Mouse (Mus musculus) left cerebral cortex, postnatal 14 days (tissue): ENCODE results near the gene Tas2r143. TPM values are rescaled to one million over a fixed set of nuclear protein-coding genes. Genes with fewer than 3 reads are reported as not detected.

Experiments
- total RNA-seq, 2 experiments: library from RNA; stranded (reverse); gene quantifications; 2 replicates each; pipeline ENCODE4 v1.2.3; 2021

The Tas2r143 gene
- total RNA-seq, 2 experiments from 2014 or later, result not detected

Other genes with a start within 250 kb of the Tas2r143 start
- gene Tas2r144, start 184.9 kb upstream of the Tas2r143 start, total RNA-seq, result not detected
- 1 to 10 TPM; 7.1 to 7.6 TPM for gene Gstk1, start 154.3 kb upstream of the Tas2r143 start, total RNA-seq
- gene Tmem139, start 138.3 kb upstream of the Tas2r143 start, total RNA-seq, result not detected
- 10 to 100 TPM; 20.6 to 22.3 TPM for gene Casp2, start 135.3 kb upstream of the Tas2r143 start, total RNA-seq
- 1 to 10 TPM; 3.2 to 4.4 TPM for gene Clcn1, start 113.6 kb upstream of the Tas2r143 start, total RNA-seq
- 100 to 1,000 TPM; 118 to 121 TPM for gene Fam131b, start 75.6 kb upstream of the Tas2r143 start, total RNA-seq
- gene Zyx, start 50.6 kb upstream of the Tas2r143 start, total RNA-seq, result 10 to 100 TPM; 51.8 to 60.0 TPM
- under 1 TPM; 0.22 to 0.34 TPM for gene Epha1, start 27.0 kb upstream of the Tas2r143 start, total RNA-seq
- not detected for gene Tas2r135, start 5.2 kb downstream of the Tas2r143 start, total RNA-seq
- not detected for gene Tas2r126, start 34.3 kb downstream of the Tas2r143 start, total RNA-seq
- not detected for gene Olfr458, start 65.0 kb downstream of the Tas2r143 start, total RNA-seq
- gene Olfr457, start 76.1 kb downstream of the Tas2r143 start, total RNA-seq, result not detected
- gene Olfr456, start 87.0 kb downstream of the Tas2r143 start, total RNA-seq, result not detected
- gene Olfr455, start 147.3 kb downstream of the Tas2r143 start, total RNA-seq, result not detected
- gene Tcaf3, start 197.5 kb downstream of the Tas2r143 start, total RNA-seq, result not detected
- gene Tcaf2, start 245.0 kb downstream of the Tas2r143 start, total RNA-seq, result 1 to 10 TPM in 1 of 2 experiments, under 1 TPM in 1; 0.63 to 1.0 TPM